Mouse (Mus musculus) liver, embryonic 14.5 days (tissue): ENCODE data around the gene Tmed2.

Experiments
- CTCF ChIP-seq: IDR thresholded peaks from 2 replicates; pipeline ENCODE4 v1.5.1; 2016; ENCODE audit warnings: antibody characterized with exemption, low read depth, control low read depth
- EP300 ChIP-seq: IDR thresholded peaks from 2 replicates; pipeline ENCODE4 v1.6.1; 2016; ENCODE audit warnings: antibody characterized with exemption, low read depth

- TF ChIP-seq CTCF (no peak), EP300 (peak; percentile 20; the same call in 1 of the 2 replicates)
These were observed 5.5 kb upstream of the Tmed2 start for GRCm38 (mm10) chr5:124535016-124535415.
